Comparison of ENCODE assay signal across 29 mouse cellular contexts in genomic region chr12:21375376-21376157, GRCm38 (mm10). TPM values are rescaled to one million over a fixed set of nuclear protein-coding genes. Genes with fewer than 3 reads are reported as not detected.
DNase-seq lines count a peak whose midpoint lies in the region; ATAC-seq and TF ChIP-seq lines count a peak whose summit lies in the region.
"Had no signal": no experiment of that assay in that cellular context is flagged by ENCODE, and none has a peak within 500 bp of the region (broad histone marks: within the 10 kb centered on the region; RNA-seq: fewer than 3 reads in every experiment).

No protein-coding gene starts in this region.

- no peaks in the 10 kb centered on the region for H3K9me3 ChIP-seq in MEL (replicated peaks; ENCODE audit: insufficient read depth, low read length)
- no peaks in the 10 kb centered on the region for H3K9me3 ChIP-seq in liver, embryonic 13.5 days (replicated peaks)
- H3K9me3 ChIP-seq in lung, postnatal 0 days (ENCODE audit: low read length): no peaks in the 10 kb centered on the region
- H3K9me3 ChIP-seq: forebrain, embryonic 12.5 days; hindbrain, embryonic 13.5 days; limb, embryonic 10.5 days; limb, embryonic 15.5 days; lung, embryonic 15.5 days; megakaryocyte, embryonic 14.5 days; midbrain, embryonic 15.5 days; neural tube, embryonic 13.5 days had no signal

- no peak overlapping the region for H3K9ac ChIP-seq in MEL (ENCODE audit: control insufficient read depth, low read depth, low read length, poor library complexity, severe bottlenecking)
- no peak overlapping the region for H3K9ac ChIP-seq in liver, embryonic 13.5 days
- no peak overlapping the region for H3K9ac ChIP-seq in lung, postnatal 0 days (replicated peaks; ENCODE audit: low read depth)
- H3K9ac ChIP-seq: forebrain, embryonic 12.5 days; forebrain, postnatal 0 days; hindbrain, embryonic 13.5 days; limb, embryonic 15.5 days; lung, embryonic 15.5 days; midbrain, embryonic 15.5 days; neural tube, embryonic 13.5 days had no signal

- H3K27me3 ChIP-seq in MEL (ENCODE audit: control insufficient read depth in 1 of 2, insufficient read depth in 2 of 2, low read length in 2 of 2): no peaks in the 10 kb centered on the region
- no peaks in the 10 kb centered on the region for H3K27me3 ChIP-seq in liver, embryonic 13.5 days
- H3K27me3 ChIP-seq in lung, postnatal 0 days (replicated peaks; ENCODE audit: insufficient read depth, low read length): no peaks in the 10 kb centered on the region
- H3K27me3 ChIP-seq: forebrain, embryonic 12.5 days; hindbrain, embryonic 13.5 days; limb, embryonic 15.5 days; lung, embryonic 15.5 days; megakaryocyte, embryonic 14.5 days; midbrain, embryonic 15.5 days; neural tube, embryonic 13.5 days had no signal

- WGBS in liver, embryonic 13.5 days (ENCODE audit: insufficient replicate concordance): 26% methylated on average over 3 of the region's 3 CpGs
- 33% methylated on average over 3 of the region's 3 CpGs for WGBS in lung, postnatal 0 days

- TF ChIP-seq EP300 in MEL (IDR thresholded peaks at IDR 0.05; ENCODE audit: low read depth in 1 of 2, low read length in 2 of 2): peak; percentile 35 to 80; a peak in 2 of 4 replicates
- TF ChIP-seq EP300 in lung, postnatal 0 days (IDR thresholded peaks at IDR 0.05): no peak

- ATAC-seq in liver, embryonic 13.5 days (ENCODE audit: low read depth): no peak
- peak; percentile 33 for ATAC-seq in megakaryocyte progenitor cell, adult 5-6 weeks (replicated peaks; ENCODE audit: poor library complexity)
- no peak for ATAC-seq in lung, postnatal 0 days
- ATAC-seq: forebrain, postnatal 0 days; intestine, embryonic 16.5 days; midbrain, embryonic 15.5 days had no signal

- no peak for TF ChIP-seq CTCF in MEL (IDR thresholded peaks at IDR 0.05 in 2 of 3, conservative IDR thresholded peaks at IDR 0.05 in 1 of 3; ENCODE audit: control insufficient read depth in 1 of 3, insufficient read depth in 1 of 3, low read depth in 2 of 3, low read length in 3 of 3, poor library complexity in 1 of 3, severe bottlenecking in 1 of 3)
- TF ChIP-seq CTCF in lung, postnatal 0 days (IDR thresholded peaks at IDR 0.05): no peak

- no peak overlapping the region for H3K4me3 ChIP-seq in MEL (ENCODE audit: control insufficient read depth in 1 of 2, insufficient read depth in 1 of 2, low read depth in 2 of 2, low read length in 2 of 2)
- H3K4me3 ChIP-seq in liver, embryonic 13.5 days (replicated peaks): no peak overlapping the region
- no peak overlapping the region for H3K4me3 ChIP-seq in lung, postnatal 0 days (ENCODE audit: low read depth, low read length)
- H3K4me3 ChIP-seq: forebrain, embryonic 12.5 days; hindbrain, embryonic 13.5 days; limb, embryonic 10.5 days; limb, embryonic 15.5 days; lung, embryonic 15.5 days; neural tube, embryonic 13.5 days had no signal

- peaks cover 0 to 2% of the 10 kb centered on the region in 2 experiments; a peak in 2 of 4 replicates for H3K4me1 ChIP-seq in MEL (ENCODE audit: control insufficient read depth in 1 of 2, insufficient read depth in 2 of 2, low read length in 2 of 2)
- peaks cover 64% of the 10 kb centered on the region for H3K4me1 ChIP-seq in liver, embryonic 13.5 days (replicated peaks)
- H3K4me1 ChIP-seq in lung, postnatal 0 days (ENCODE audit: insufficient read depth, low read depth, low read length): no peaks in the 10 kb centered on the region

- H3K27ac ChIP-seq in MEL (ENCODE audit: control insufficient read depth, low read depth, low read length): no peak overlapping the region; the same call in 1 of the 2 replicates
- H3K27ac ChIP-seq in liver, embryonic 13.5 days: peak overlapping the region; percentile 71
- no peak overlapping the region for H3K27ac ChIP-seq in lung, postnatal 0 days (ENCODE audit: low read length)
- H3K27ac ChIP-seq: forebrain, embryonic 12.5 days; hindbrain, embryonic 13.5 days; limb, embryonic 10.5 days; limb, embryonic 15.5 days; lung, embryonic 15.5 days; midbrain, embryonic 15.5 days; neural tube, embryonic 13.5 days; stomach, postnatal 0 days had no signal

- no peak for TF ChIP-seq RAD21 in MEL (IDR thresholded peaks at IDR 0.05; ENCODE audit: low read depth, low read length)

- H3K4me2 ChIP-seq in liver, embryonic 13.5 days: no peak overlapping the region
- no peak overlapping the region for H3K4me2 ChIP-seq in lung, postnatal 0 days (replicated peaks; ENCODE audit: low read depth, low read length)
- H3K4me2 ChIP-seq: heart, embryonic 11.5 days; hindbrain, embryonic 13.5 days; limb, embryonic 15.5 days; lung, embryonic 15.5 days; midbrain, embryonic 15.5 days; neural tube, embryonic 13.5 days had no signal

- no peak for TF ChIP-seq POLR2A in MEL (IDR thresholded peaks at IDR 0.05; ENCODE audit: control insufficient read depth in 1 of 2, insufficient read depth in 1 of 2, low read depth in 1 of 2, low read length in 2 of 2, poor library complexity in 1 of 2)

- intact Hi-C loops in heart, postnatal 36 days (cut with DNase I): no loop called here

- DNase-seq in heart, adult 11 months: peak; percentile 84
- no peak for DNase-seq in heart, postnatal 36 days
- peak; percentile 37 for DNase-seq in MEL (ENCODE audit: low read depth, low spot score)
- no peak for DNase-seq in liver, embryonic 13.5 days
- DNase-seq in lung, postnatal 0 days (ENCODE audit: low spot score): no peak
- DNase-seq in MN1 (ENCODE audit: low spot score): no peak
- DNase-seq: adrenal gland, postnatal 25 days; cerebellum, postnatal 10 days; forebrain, postnatal 0 days; gastrocnemius, postnatal 14 days; heart, postnatal 4 days; kidney, adult 8-10 months; kidney, postnatal 10 days; lung, postnatal 36 days; right cerebral cortex, postnatal 4 days; thymus, adult 18-20 months; thymus, postnatal 25 days had no signal

- H3K79me2 ChIP-seq in MEL (ENCODE audit: control insufficient read depth, insufficient read depth, low read length, poor library complexity): peaks cover 4% of the 10 kb centered on the region

- H3K36me3 ChIP-seq in MEL (ENCODE audit: control insufficient read depth in 1 of 2, insufficient read depth in 2 of 2, low read length in 2 of 2): peaks cover 0 to 14% of the 10 kb centered on the region in 2 experiments; a peak in 2 of 4 replicates
- H3K36me3 ChIP-seq in liver, embryonic 13.5 days: no peaks in the 10 kb centered on the region
- no peaks in the 10 kb centered on the region for H3K36me3 ChIP-seq in lung, postnatal 0 days (ENCODE audit: insufficient read depth, low read length)
- H3K36me3 ChIP-seq: forebrain, embryonic 12.5 days; hindbrain, embryonic 13.5 days; limb, embryonic 15.5 days; lung, embryonic 15.5 days; midbrain, embryonic 15.5 days; neural tube, embryonic 13.5 days had no signal

TF ChIP-seq in MEL, 35 proteins besides CTCF, POLR2A, EP300 and RAD21:
- TF ChIP-seq TCF12 (IDR thresholded peaks at IDR 0.05; ENCODE audit: low read depth, low read length): peak; percentile 61
- 0 out of 2 replicates have a peak, but pooled peaks have one; percentile 42 for TF ChIP-seq ETS1 (IDR thresholded peaks at IDR 0.05; ENCODE audit: low read depth, low read length)
- TF ChIP-seq ZNF384 (IDR thresholded peaks at IDR 0.05; ENCODE audit: low read depth, low read length): peak; percentile 69
- no peak for TF ChIP-seq MYC (IDR thresholded peaks at IDR 0.05; ENCODE audit: low read depth, low read length)
- TF ChIP-seq TAL1 (IDR thresholded peaks at IDR 0.05; ENCODE audit: low read length): peak; percentile 66

RNA-seq across cellular contexts. Expression of gene Adam17, which starts 2.1 kb away (rescaled TPM):
- 10 to 100 TPM; 48.2 to 54.3 TPM for total RNA-seq in heart, postnatal 36 days (2021)
- 14.2 and 14.5 TPM in 2 replicates for total RNA-seq in MEL (2012; rRNA removed)
- polyA plus RNA-seq in MEL (2012; ENCODE audit: insufficient read depth in 1 of 2, insufficient read length in 2 of 2, low read depth in 1 of 2, low replicate concordance in 2 of 2, missing spikeins in 1 of 2): 10 to 100 TPM in 1 of 2 experiments, not detected in 1; 12.9 TPM
- polyA plus RNA-seq in liver, embryonic 13.5 days (2015; fragmentation: Nextera tagmentation; extraction: Ambion mirVana): 18.1 and 22.2 TPM in 2 replicates
- 38.1 and 39.0 TPM in 2 replicates for total RNA-seq in megakaryocyte progenitor cell, adult 5-6 weeks (2015)
- 48.1 and 53.6 TPM in 2 replicates for total RNA-seq in megakaryocyte progenitor cell, adult 5-6 weeks (2017)
- polyA plus RNA-seq in lung, postnatal 0 days (2015; fragmentation: Nextera tagmentation; extraction: Ambion mirVana): 34.4 and 38.7 TPM in 2 replicates

RNA-seq across cellular contexts. Expression of gene Ywhaq, which starts 41.9 kb away (rescaled TPM):
- 10 to 100 TPM; 62.2 to 68.0 TPM for total RNA-seq in heart, postnatal 36 days (2021)
- 99.4 and 102 TPM in 2 replicates for total RNA-seq in MEL (2012; rRNA removed)
- 10 to 100 TPM in 1 of 2 experiments, not detected in 1; 99.2 TPM for polyA plus RNA-seq in MEL (2012; ENCODE audit: insufficient read depth in 1 of 2, insufficient read length in 2 of 2, low read depth in 1 of 2, low replicate concordance in 2 of 2, missing spikeins in 1 of 2)
- 262 and 303 TPM in 2 replicates for polyA plus RNA-seq in liver, embryonic 13.5 days (2015; fragmentation: Nextera tagmentation; extraction: Ambion mirVana)
- 333 and 362 TPM in 2 replicates for total RNA-seq in megakaryocyte progenitor cell, adult 5-6 weeks (2015)
- total RNA-seq in megakaryocyte progenitor cell, adult 5-6 weeks (2017): 169 and 171 TPM in 2 replicates
- 395 and 416 TPM in 2 replicates for polyA plus RNA-seq in lung, postnatal 0 days (2015; fragmentation: Nextera tagmentation; extraction: Ambion mirVana)

RNA-seq across cellular contexts. Expression of gene Iah1, which starts 59.4 kb away (rescaled TPM):
- total RNA-seq in heart, postnatal 36 days (2021): 10 to 100 TPM; 12.2 to 17.4 TPM
- 14.2 and 18.7 TPM in 2 replicates for total RNA-seq in MEL (2012; rRNA removed)
- polyA plus RNA-seq in MEL (2012; ENCODE audit: insufficient read depth in 1 of 2, insufficient read length in 2 of 2, low read depth in 1 of 2, low replicate concordance in 2 of 2, missing spikeins in 1 of 2): 10 to 100 TPM in 1 of 2 experiments, not detected in 1; 15.4 TPM
- 30.2 and 34.0 TPM in 2 replicates for polyA plus RNA-seq in liver, embryonic 13.5 days (2015; fragmentation: Nextera tagmentation; extraction: Ambion mirVana)
- total RNA-seq in megakaryocyte progenitor cell, adult 5-6 weeks (2015): 37.2 and 40.1 TPM in 2 replicates
- 29.4 and 36.3 TPM in 2 replicates for total RNA-seq in megakaryocyte progenitor cell, adult 5-6 weeks (2017)
- polyA plus RNA-seq in lung, postnatal 0 days (2015; fragmentation: Nextera tagmentation; extraction: Ambion mirVana): 111 and 112 TPM in 2 replicates

Comparison
In these comparisons a context has a peak if more than half of its experiments do, and no peak if none do; other contexts are left out.
1. DNase-seq: peak in heart, adult 11 months (single experiment) and MEL (single experiment); none in heart, postnatal 36 days (0 of 2), liver, embryonic 13.5 days (single experiment), lung, postnatal 0 days (single experiment) and MN1 (single experiment).